Mouse (Mus musculus): ENCODE results near the gene Ado.

GRCm38 (mm10) chr10:67524694-67525093, 24.1 kb downstream of the Ado start:
- TF ChIP-seq POLR2A (IDR thresholded peaks at IDR 0.05; ENCODE audit: extremely low read depth, insufficient read depth, low read length) = no peak
- TF ChIP-seq CTCF (IDR thresholded peaks at IDR 0.05; ENCODE audit: low read depth, low read length) = no peak

Data from liver, adult 2 months (tissue).